Mouse (Mus musculus) kidney, adult 2 months (tissue): ENCODE measurements at regions not wholly inside any gene's neighbourhood (a gene's known extent, or its start where the extent isn't known, plus 50 kb on each side); places are given as distances from the start of the nearest gene placed in this dataset.
A peak's percentile ranks its signal among the peaks of the same experiment; 100 is the strongest.

Experiments used
- DNase-seq: peaks from one replicate; pipeline ENCODE4 v3.0.0; 2021
- H3K27ac ChIP-seq: fragments of 200-500 bp; 2 replicates; pipeline ENCODE4 v1.5.1; 2012; ENCODE audit warnings: low read depth, low read length, control low read depth, inconsistent platforms; ENCODE audit not compliant: insufficient read depth
- H3K27me3 ChIP-seq: fragments of 200-500 bp; replicated peaks from 2 replicates; pipeline ENCODE4 v1.6.1; 2012; ENCODE audit warnings: mild to moderate bottlenecking, moderate library complexity, low read length, inconsistent platforms; ENCODE audit not compliant: control insufficient read depth, insufficient read depth
- H3K36me3 ChIP-seq: fragments of 200-500 bp; 2 replicates; pipeline ENCODE4 v1.6.1; 2012; ENCODE audit warnings: mild to moderate bottlenecking, moderate library complexity, low read length, inconsistent platforms; ENCODE audit not compliant: control insufficient read depth, insufficient read depth
- H3K4me1 ChIP-seq: fragments of 200-500 bp; 2 replicates; pipeline ENCODE4 v1.6.1; 2011; ENCODE audit warnings: low read length; ENCODE audit not compliant: control insufficient read depth, insufficient read depth
- H3K4me3 ChIP-seq: fragments of 200-500 bp; 2 replicates; pipeline ENCODE4 v1.5.1; 2011; ENCODE audit warnings: mild to moderate bottlenecking, low read depth, low read length, control low read depth; ENCODE audit not compliant: insufficient read depth
- CTCF ChIP-seq: fragments of 200-500 bp; conservative IDR thresholded peaks from 2 replicates; pipeline ENCODE4 v1.5.1; 2011; ENCODE audit warnings: low read depth, mild to moderate bottlenecking, control low read depth, low read length, moderate library complexity, mixed read lengths; ENCODE audit not compliant: insufficient read depth, insufficient read length
- POLR2A ChIP-seq: fragments of 200-500 bp; IDR thresholded peaks from one replicate; pipeline ENCODE4 v1.6.1; 2011; ENCODE audit warnings: low read depth, low read length, control low read depth
- WGBS: fragments of 180-500 bp; shearing (Covaris S2); methylation state at CpG from one replicate; pipeline ENCODE4 v1.1.7; 2018; 5-methylcytosine and 5-hydroxymethylcytosine counted together

- no peaks in the 10 kb centered on the region for H3K27me3 ChIP-seq
- H3K4me3 ChIP-seq, result no peak overlapping the region
- no peaks in the 10 kb centered on the region for H3K36me3 ChIP-seq
- 61% methylated on average over 6 of the region's 6 CpGs for WGBS
- no peak for DNase-seq
- no peak overlapping the region for H3K27ac ChIP-seq
- TF ChIP-seq POLR2A (no peak), CTCF (no peak)
- no peaks in the 10 kb centered on the region for H3K4me1 ChIP-seq
Measured at GRCm38 (mm10) chr15:97620261-97620660, 85.4 kb downstream of the Rpap3 start.

- Histone ChIP-seq H3K4me1 (no peaks in the 10 kb centered on the region), H3K27me3 (no peaks in the 10 kb centered on the region), H3K36me3 (no peaks in the 10 kb centered on the region), H3K4me3 (no peak overlapping the region), H3K27ac (no peak overlapping the region)
- 79% methylated on average over 7 of the region's 7 CpGs for WGBS
- TF ChIP-seq POLR2A (no peak), CTCF (no peak)
- no peak for DNase-seq
Measured at GRCm38 (mm10) chr15:97619764-97620163, 85.9 kb downstream of the Rpap3 start.

GRCm38 (mm10) chr15:97612325-97612724 is 93.3 kb downstream of the Rpap3 start:
- H3K27ac ChIP-seq, result no peak overlapping the region
- 90% methylated on average over 2 of the region's 2 CpGs for WGBS
- no peaks in the 10 kb centered on the region for H3K4me1 ChIP-seq
- no peak for DNase-seq
- H3K4me3 ChIP-seq, result no peak overlapping the region
- H3K27me3 ChIP-seq, result no peaks in the 10 kb centered on the region
- TF ChIP-seq CTCF, result peak; percentile 38
- no peak for TF ChIP-seq POLR2A
- H3K36me3 ChIP-seq, result no peaks in the 10 kb centered on the region

- no peak for DNase-seq
- 86% methylated on average over 4 of the region's 4 CpGs for WGBS
- Histone ChIP-seq H3K27ac (no peak overlapping the region), H3K36me3 (no peaks in the 10 kb centered on the region), H3K4me1 (no peaks in the 10 kb centered on the region), H3K4me3 (no peak overlapping the region), H3K27me3 (no peaks in the 10 kb centered on the region)
- TF ChIP-seq CTCF, result no peak
- no peak for TF ChIP-seq POLR2A
Measured at GRCm38 (mm10) chr15:97610767-97611166, 94.9 kb downstream of the Rpap3 start.

GRCm38 (mm10) chr15:97609496-97609895 is 96.1 kb downstream of the Rpap3 start:
- Histone ChIP-seq H3K36me3 (no peaks in the 10 kb centered on the region), H3K4me1 (no peaks in the 10 kb centered on the region), H3K4me3 (no peak overlapping the region), H3K27ac (no peak overlapping the region), H3K27me3 (no peaks in the 10 kb centered on the region)
- TF ChIP-seq CTCF (no peak), POLR2A (no peak)
- 71% methylated on average over 7 of the region's 7 CpGs for WGBS
- DNase-seq, result no peak

GRCm38 (mm10) chr15:97608651-97609050 is 97.0 kb downstream of the Rpap3 start:
- no peak overlapping the region for H3K27ac ChIP-seq
- H3K4me3 ChIP-seq, result no peak overlapping the region
- DNase-seq, result no peak
- no peak for TF ChIP-seq POLR2A
- TF ChIP-seq CTCF, result no peak
- no peaks in the 10 kb centered on the region for H3K4me1 ChIP-seq
- H3K27me3 ChIP-seq, result no peaks in the 10 kb centered on the region
- H3K36me3 ChIP-seq, result no peaks in the 10 kb centered on the region
- 90% methylated on average over 7 of the region's 7 CpGs for WGBS

- WGBS, result 77% methylated on average over 15 of the region's 15 CpGs
- no peaks in the 10 kb centered on the region for H3K36me3 ChIP-seq
- TF ChIP-seq CTCF (no peak), POLR2A (no peak)
- no peaks in the 10 kb centered on the region for H3K4me1 ChIP-seq
- no peak overlapping the region for H3K4me3 ChIP-seq
- H3K27me3 ChIP-seq, result no peaks in the 10 kb centered on the region
- no peak overlapping the region for H3K27ac ChIP-seq
- no peak for DNase-seq
Measured at GRCm38 (mm10) chr15:97607617-97608206, 97.9 kb downstream of the Rpap3 start.

- no peak overlapping the region for H3K4me3 ChIP-seq
- TF ChIP-seq POLR2A (no peak), CTCF (no peak)
- DNase-seq, result peak; percentile 14
- H3K27ac ChIP-seq, result no peak overlapping the region
- H3K27me3 ChIP-seq, result no peaks in the 10 kb centered on the region
- WGBS, result 11% methylated on average over 25 of the region's 25 CpGs
- H3K4me1 ChIP-seq, result no peaks in the 10 kb centered on the region
- H3K36me3 ChIP-seq, result no peaks in the 10 kb centered on the region
Measured at GRCm38 (mm10) chr15:97606630-97607381, 98.8 kb downstream of the Rpap3 start.
